Mouse (Mus musculus) urinary bladder, postnatal 10 days (tissue): ENCODE measurements around the gene Gcsh.
A peak's percentile ranks its signal among the peaks of the same experiment; 100 is the strongest.

Experiments
- DNase-seq: peaks from one replicate; pipeline ENCODE4 v3.0.0; 2022; ENCODE audit warnings: low spot score

Gene Gcsh

GRCm38 (mm10) chr8:116978052-116978451 lies 15.3 kb downstream of the Gcsh start:
- DNase-seq = no peak

- no peak for DNase-seq
These were observed 17.7 kb downstream of the Gcsh start for GRCm38 (mm10) chr8:116975606-116976005.

- DNase-seq = no peak
These were observed 18.3 kb downstream of the Gcsh start for GRCm38 (mm10) chr8:116975066-116975465.

- DNase-seq = no peak
These were observed 23.8 kb downstream of the Gcsh start for GRCm38 (mm10) chr8:116969531-116969930.

- no peak for DNase-seq
These were observed 38.9 kb downstream of the Gcsh start for GRCm38 (mm10) chr8:116954415-116954814.

- no peak for DNase-seq
These were observed 40.9 kb downstream of the Gcsh start for GRCm38 (mm10) chr8:116952428-116952827.

GRCm38 (mm10) chr8:116951778-116952177 lies 41.6 kb downstream of the Gcsh start:
- no peak for DNase-seq

GRCm38 (mm10) chr8:116951369-116951768 lies 42.0 kb downstream of the Gcsh start:
- DNase-seq = no peak

GRCm38 (mm10) chr8:116947589-116947988 lies 45.7 kb downstream of the Gcsh start:
- no peak for DNase-seq

GRCm38 (mm10) chr8:116946851-116947250 lies 46.5 kb downstream of the Gcsh start:
- DNase-seq = no peak

GRCm38 (mm10) chr8:116946268-116946838 lies 47.0 kb downstream of the Gcsh start:
- no peak for DNase-seq

GRCm38 (mm10) chr8:116945169-116945910 lies 48.0 kb downstream of the Gcsh start:
- no peak for DNase-seq

GRCm38 (mm10) chr8:116944385-116944696 lies 49.0 kb downstream of the Gcsh start:
- DNase-seq = no peak

- no peak for DNase-seq
These were observed 49.6 kb downstream of the Gcsh start for GRCm38 (mm10) chr8:116943555-116944384.

GRCm38 (mm10) chr8:116943161-116943554 lies 50.2 kb downstream of the Gcsh start, which contains the start of gene Atmin:
Gene Atmin (plus strand): TSS chr8:116943393.
- DNase-seq = peak; percentile 40

- no peak for DNase-seq
These were observed 50.9 kb downstream of the Gcsh start for GRCm38 (mm10) chr8:116942284-116943058.

- DNase-seq = no peak
These were observed 57.8 kb downstream of the Gcsh start for GRCm38 (mm10) chr8:116935506-116935905.

GRCm38 (mm10) chr8:116934976-116935375 lies 58.4 kb downstream of the Gcsh start:
- no peak for DNase-seq
